Mouse (Mus musculus): ENCODE measurements around the gene Arhgap35. TPM values are rescaled to one million over a fixed set of nuclear protein-coding genes. Genes with fewer than 3 reads are reported as not detected.
A peak's percentile ranks its signal among the peaks of the same experiment; 100 is the strongest.
"Not testable (repeated sequence)": the region's sequence is repeated elsewhere in the genome, so short reads cannot be mapped to it uniquely, and the experiment has no call there.

The Arhgap35 gene
- 13.9 and 15.9 TPM in 2 replicates for total RNA-seq (2017)

- ATAC-seq (replicated peaks; ENCODE audit: low read depth, poor library complexity, severe bottlenecking), result peak; percentile 90
Measured at GRCm38 (mm10) chr7:16614888-16615715, at the start of gene Arhgap35. Gene Arhgap35 (minus strand): TSS chr7:16614993.

- ATAC-seq (replicated peaks; ENCODE audit: low read depth, poor library complexity, severe bottlenecking), result no peak
Measured at GRCm38 (mm10) chr7:16644260-16644659, 29.5 kb upstream of the Arhgap35 start.

GRCm38 (mm10) chr7:16643106-16643505 is 28.3 kb upstream of the Arhgap35 start:
- ATAC-seq (replicated peaks; ENCODE audit: low read depth, poor library complexity, severe bottlenecking), result not testable (repeated sequence)

- ATAC-seq (replicated peaks; ENCODE audit: low read depth, poor library complexity, severe bottlenecking), result peak; percentile 62
Measured at GRCm38 (mm10) chr7:16639028-16639427, 24.2 kb upstream of the Arhgap35 start.

GRCm38 (mm10) chr7:16635116-16635515 is 20.3 kb upstream of the Arhgap35 start:
- no peak for ATAC-seq (replicated peaks; ENCODE audit: low read depth, poor library complexity, severe bottlenecking)

GRCm38 (mm10) chr7:16633913-16634312 is 19.1 kb upstream of the Arhgap35 start:
- peak; percentile 75 for ATAC-seq (replicated peaks; ENCODE audit: low read depth, poor library complexity, severe bottlenecking)

- no peak for ATAC-seq (replicated peaks; ENCODE audit: low read depth, poor library complexity, severe bottlenecking)
Measured at GRCm38 (mm10) chr7:16631932-16632331, 17.1 kb upstream of the Arhgap35 start.

GRCm38 (mm10) chr7:16631025-16631424 is 16.2 kb upstream of the Arhgap35 start:
- no peak for ATAC-seq (replicated peaks; ENCODE audit: low read depth, poor library complexity, severe bottlenecking)

GRCm38 (mm10) chr7:16629598-16630296 is 15.0 kb upstream of the Arhgap35 start:
- peak; percentile 19; the same call in 1 of the 2 replicates for ATAC-seq (replicated peaks; ENCODE audit: low read depth, poor library complexity, severe bottlenecking)

GRCm38 (mm10) chr7:16628096-16628771 is 13.4 kb upstream of the Arhgap35 start:
- ATAC-seq (replicated peaks; ENCODE audit: low read depth, poor library complexity, severe bottlenecking), result peak; percentile 95

GRCm38 (mm10) chr7:16623687-16624086 is 8.9 kb upstream of the Arhgap35 start:
- no peak for ATAC-seq (replicated peaks; ENCODE audit: low read depth, poor library complexity, severe bottlenecking)

GRCm38 (mm10) chr7:16623131-16623530 is 8.3 kb upstream of the Arhgap35 start:
- no peak for ATAC-seq (replicated peaks; ENCODE audit: low read depth, poor library complexity, severe bottlenecking)

GRCm38 (mm10) chr7:16621066-16621622 is 6.4 kb upstream of the Arhgap35 start:
- no peak for ATAC-seq (replicated peaks; ENCODE audit: low read depth, poor library complexity, severe bottlenecking)

- peak; percentile 20 for ATAC-seq (replicated peaks; ENCODE audit: low read depth, poor library complexity, severe bottlenecking)
Measured at GRCm38 (mm10) chr7:16618661-16619211, 3.9 kb upstream of the Arhgap35 start.

- ATAC-seq (replicated peaks; ENCODE audit: low read depth, poor library complexity, severe bottlenecking), result no peak
Measured at GRCm38 (mm10) chr7:16617045-16617444, 2.3 kb upstream of the Arhgap35 start.

GRCm38 (mm10) chr7:16614171-16614887 is 464 bp downstream of the Arhgap35 start:
- ATAC-seq (replicated peaks; ENCODE audit: low read depth, poor library complexity, severe bottlenecking), result no peak

GRCm38 (mm10) chr7:16613461-16614170 is 1.2 kb downstream of the Arhgap35 start:
- no peak for ATAC-seq (replicated peaks; ENCODE audit: low read depth, poor library complexity, severe bottlenecking)

GRCm38 (mm10) chr7:16610345-16610744 is 4.4 kb downstream of the Arhgap35 start:
- ATAC-seq (replicated peaks; ENCODE audit: low read depth, poor library complexity, severe bottlenecking), result no peak

GRCm38 (mm10) chr7:16608961-16609360 is 5.8 kb downstream of the Arhgap35 start:
- no peak for ATAC-seq (replicated peaks; ENCODE audit: low read depth, poor library complexity, severe bottlenecking)

All from common myeloid progenitor, adult 5-6 weeks (primary cell).